Mouse (Mus musculus): ENCODE data around the gene Baiap2l2.
"Not testable (repeated sequence)": the region's sequence is repeated elsewhere in the genome, so short reads cannot be mapped to it uniquely, and the experiment has no call there.

Gene Baiap2l2

DNA sequence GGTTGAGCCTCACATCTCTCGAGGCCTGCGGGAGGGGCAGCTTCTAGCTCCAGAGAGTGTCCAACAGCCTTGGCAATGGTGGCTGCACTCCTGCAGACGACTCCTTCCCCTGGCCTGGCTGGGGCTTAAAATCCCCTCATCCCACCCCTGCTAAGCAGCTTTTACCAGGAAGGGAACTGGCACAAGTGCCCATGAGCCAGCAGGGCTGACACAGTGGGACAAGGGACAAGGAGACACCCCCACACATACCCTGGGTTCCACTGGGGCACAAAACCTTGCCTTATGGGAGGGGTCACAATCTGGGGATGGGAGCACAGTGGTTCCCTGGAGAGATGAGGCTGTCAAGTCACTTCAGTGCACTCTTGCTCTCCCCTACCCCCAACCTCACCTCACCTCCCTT lies 30.7 kb downstream of the Baiap2l2 start, which contains the start of gene Slc16a8:
Gene Slc16a8 (minus strand): TSS at position 101 of the 400 bp plus-strand sequence.
- no peak for DNase-seq

DNA sequence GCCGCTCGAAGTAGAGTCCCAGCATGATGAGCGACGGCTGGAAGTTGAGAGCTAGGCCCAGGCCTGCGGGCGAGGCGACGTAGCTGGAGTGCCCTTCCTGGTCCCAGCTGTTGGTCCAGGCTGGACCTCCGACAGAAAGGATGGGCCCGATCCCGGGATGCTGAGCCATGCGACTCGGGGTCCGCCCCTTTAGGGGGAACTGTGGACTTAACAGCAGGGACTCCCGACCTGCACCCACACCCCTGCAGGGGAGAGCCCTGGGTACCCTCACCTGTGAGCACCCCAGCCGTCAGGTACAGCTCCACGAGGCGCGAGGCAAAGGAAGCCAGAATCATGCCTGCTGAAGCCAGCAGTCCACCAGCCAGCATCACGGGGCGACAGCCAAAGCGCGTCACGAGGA lies 32.8 kb downstream of the Baiap2l2 start:
- no peak for DNase-seq

DNA sequence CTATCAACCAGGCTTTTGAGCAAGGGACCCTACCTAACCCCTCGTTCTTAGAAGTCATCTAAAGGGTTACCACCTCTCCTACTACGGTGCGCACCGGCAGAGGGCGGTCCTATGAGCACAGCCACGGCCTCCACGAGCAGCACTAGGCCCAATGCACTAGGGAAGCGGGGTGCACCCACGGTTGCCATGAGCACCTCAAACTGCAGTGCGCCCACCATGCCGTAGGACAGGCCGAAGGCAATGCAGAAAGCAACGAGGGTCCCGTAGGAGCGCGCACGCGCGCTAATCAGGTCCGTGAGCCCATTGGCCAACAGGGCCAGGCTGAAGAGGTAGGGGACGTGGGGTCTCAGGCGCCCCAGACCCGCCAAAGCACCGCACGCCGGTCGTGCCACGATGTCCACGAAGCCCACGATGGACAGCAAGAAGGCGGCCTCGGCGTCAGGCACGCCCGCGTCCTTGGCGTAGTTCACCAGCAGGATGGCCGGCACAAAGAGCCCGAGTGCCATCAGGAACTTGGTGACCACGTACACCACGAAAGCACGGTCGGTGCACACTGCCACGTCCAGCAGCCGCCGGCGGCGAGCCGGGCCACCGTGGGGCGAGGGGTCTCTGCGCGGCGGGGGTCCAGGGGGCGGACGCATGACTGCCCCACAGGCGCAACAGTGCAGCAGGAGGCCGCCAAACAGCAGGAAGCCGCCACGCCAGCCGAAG lies 33.4 kb downstream of the Baiap2l2 start:
- DNase-seq: peak; percentile 47 to 52

DNA sequence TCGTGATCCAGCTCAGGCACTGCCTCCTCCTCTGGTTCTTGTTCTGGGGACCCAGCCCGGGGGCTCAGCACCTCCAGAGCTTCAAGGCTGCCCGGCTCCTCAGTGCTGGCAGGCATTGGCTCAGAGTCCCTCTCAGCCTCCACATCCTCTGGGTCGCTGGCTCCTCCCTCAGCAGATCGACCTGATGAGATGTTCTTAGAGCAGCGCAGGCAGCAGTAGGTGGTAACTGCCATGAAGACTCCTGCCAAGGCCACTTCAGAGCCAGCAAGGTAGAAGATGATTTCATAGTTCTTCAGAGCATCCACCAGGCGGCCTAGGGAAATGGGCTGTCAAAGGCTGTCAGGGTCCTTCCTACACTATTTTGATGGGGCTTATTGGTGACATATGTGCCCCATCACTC lies 34.2 kb downstream of the Baiap2l2 start:
- peak in 1 of 2 experiments; percentile 42 for DNase-seq

DNA sequence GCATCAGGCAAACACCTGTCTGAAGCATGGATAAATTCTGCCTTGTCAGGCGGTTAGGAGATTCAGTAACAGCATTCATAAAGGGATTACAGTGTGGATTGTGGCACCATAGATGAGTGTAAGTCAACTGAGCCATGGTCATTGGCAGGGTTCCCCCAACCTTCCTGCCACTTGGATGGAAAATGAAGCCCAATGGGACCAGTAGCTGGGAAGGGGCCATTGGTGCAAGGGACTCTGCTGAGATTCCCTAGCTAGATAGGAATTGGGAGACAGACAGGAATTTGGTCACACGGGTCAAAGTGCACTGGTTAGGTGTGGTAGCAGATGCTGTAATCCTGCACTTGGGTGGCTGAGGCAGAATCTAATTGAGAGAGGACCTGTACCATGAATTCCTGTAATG lies 35.1 kb downstream of the Baiap2l2 start:
- DNase-seq: no peak

DNA sequence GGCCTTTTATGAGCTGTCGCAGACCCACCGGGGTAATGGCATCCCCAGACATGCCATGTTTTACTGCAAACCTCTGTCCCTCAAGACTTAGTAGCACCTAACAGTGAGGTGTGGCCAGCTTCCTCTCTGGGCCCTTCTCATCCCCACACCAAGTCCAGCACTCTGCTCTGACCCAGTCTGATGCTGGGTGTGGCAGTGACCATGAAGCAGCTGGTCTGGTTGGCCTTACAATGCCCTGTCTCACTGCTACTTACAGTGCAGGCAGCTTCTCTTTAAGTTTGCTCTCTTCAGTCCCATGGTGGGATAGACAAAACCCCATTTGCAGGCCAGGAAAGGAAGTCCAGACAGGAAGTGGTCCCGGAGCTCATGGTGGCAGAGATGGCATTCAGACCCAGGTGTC lies 40.0 kb downstream of the Baiap2l2 start:
- DNase-seq: no peak

DNA sequence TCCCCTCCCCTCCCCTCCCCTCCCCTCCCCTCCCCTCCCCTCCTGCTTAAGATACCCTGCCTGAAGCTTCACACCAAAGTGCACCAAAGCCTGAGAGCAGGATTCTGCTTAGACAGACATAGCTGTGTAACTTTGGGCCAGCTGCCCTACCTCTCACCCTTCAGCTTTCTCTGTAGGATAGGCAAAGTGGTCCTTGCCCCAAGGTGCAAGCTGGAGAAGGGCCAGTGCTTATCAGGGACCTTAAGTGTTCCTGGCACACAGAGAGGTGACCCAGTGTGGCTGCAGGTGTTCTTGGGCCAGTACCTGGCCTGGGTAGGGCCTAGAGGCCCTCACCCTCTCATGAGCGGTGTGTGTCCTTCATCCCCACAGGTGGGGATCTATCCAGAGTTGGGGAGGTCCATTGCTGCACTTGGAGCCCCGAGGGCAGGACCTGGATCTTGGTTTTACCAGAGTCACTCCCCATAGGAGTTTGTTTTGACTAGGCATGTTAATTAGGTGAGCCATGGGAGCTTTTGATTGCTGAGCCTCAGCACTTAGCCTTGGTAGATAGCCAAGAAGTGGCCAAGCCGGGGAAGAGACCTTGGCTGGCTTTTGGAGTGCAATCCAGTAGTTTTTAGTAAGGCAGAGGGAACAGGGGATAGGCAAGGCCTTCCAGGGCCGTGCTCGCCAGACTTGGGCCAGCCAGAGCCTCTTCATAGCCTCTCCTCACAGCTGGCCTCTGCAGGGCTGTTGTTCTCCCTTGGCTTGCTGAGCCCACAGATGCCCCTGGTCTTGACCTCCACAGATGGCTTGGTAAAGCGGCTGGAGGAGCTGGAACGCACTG lies 41.1 kb downstream of the Baiap2l2 start:
- no peak for DNase-seq

DNA sequence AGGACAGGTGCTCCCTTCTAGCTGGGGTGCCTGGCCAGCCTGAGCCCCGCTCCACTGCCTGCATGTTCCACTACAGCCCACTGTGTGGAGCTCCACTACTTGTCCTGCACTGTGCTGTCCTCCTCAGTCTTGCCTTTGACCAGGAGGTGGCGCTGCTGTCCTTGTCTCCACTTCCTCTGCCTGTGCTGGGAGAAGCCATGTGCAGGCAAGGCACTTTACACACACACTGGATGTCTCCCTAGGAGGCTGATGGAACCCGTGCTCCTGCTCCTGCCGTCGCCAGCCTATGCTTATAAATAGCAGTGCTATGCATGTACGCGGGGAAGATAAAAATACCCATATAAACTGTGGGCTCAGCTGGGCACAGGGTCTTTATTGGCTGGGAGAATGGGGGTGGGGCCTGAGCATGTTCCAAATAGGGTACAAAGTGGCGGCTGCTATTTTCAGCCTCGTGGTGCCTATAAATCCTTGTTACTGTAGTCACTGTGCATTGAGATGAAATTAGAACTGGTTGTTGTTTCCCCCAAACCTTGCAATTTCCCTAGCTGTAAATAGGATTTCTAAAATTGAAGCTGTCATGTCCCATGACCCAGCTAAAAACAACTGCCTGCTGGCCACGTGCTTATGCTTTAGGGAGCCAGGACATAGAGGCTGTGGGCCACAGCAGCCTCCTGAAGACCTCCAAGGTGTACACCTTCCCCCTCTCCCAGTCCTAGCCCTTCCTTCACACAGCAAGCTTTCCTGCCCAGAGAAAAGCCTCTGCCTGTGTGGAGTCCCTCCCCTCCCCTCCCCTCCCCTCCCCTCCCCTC lies 41.9 kb downstream of the Baiap2l2 start:
- peak; percentile 97 to 98 for DNase-seq

DNA sequence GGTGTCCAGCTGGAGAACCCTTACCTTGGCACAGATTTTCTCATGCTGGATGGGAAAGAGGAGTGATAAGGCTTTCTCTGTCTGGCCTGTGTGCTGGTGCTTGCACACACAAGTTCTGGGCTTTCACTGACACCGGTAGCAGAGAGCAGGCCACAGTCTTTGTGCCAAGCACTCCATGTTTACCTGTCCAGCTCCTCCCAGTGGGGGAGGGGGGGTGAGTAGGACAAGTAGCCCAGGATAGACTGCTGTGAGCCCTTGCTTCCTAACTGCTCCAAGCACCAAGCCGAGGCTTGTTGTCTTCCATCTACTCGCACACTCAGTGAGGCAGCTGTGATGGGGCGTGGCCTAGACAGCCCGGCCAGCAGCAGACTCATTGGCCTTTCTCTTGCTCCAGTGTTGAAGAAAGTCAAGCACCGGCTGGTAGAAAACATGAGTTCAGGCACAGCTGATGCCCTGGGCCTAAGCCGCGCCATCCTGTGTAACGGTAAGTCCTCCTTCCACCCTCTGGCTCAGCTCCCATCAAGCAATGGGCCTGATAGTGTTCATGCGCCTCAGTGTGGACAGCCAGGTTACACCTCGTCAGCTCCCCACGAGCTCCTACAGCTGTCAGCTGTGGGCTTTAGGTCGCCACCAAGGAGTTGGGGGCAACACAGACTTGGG lies 42.6 kb downstream of the Baiap2l2 start:
- no peak for DNase-seq

DNA sequence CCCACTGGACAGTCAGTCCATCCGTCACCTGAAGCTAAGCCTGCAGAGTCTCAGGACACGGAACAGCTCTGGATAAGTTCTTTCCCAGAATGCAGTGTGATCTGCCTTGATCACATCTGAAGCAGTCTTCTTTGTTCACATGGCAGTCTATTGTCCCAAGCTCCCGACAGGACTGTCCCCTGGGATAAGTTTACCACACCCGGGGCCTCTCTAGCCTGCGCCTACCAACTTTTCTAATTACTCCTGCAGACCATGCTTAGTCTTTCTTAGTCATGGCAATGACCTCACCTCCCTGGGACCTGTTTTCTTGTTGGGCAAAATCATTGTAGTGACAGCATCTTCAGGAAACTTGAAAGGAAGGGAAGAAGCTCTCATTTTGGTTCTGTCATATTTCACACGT lies 47.3 kb downstream of the Baiap2l2 start:
- no peak for DNase-seq

DNA sequence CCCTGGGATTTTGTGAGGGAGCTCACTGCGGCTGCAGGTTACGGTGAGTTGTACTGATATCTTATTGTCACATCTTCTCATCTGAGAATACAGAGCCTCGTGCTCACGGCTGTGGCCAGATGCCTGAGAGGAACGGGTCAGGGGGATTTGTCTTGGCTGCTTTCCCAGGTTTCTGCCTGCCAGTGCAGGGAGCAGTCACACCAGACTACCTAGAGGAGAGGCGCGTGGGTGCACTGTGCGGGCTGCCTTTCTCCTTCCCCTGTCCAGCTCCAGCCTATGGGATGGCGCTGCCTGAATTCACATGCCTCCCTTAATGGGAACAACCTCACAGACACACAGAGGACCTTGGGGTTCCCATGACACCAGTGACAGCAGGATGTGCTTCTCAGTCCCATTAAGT lies 50.1 kb downstream of the Baiap2l2 start:
- no peak for DNase-seq

DNA sequence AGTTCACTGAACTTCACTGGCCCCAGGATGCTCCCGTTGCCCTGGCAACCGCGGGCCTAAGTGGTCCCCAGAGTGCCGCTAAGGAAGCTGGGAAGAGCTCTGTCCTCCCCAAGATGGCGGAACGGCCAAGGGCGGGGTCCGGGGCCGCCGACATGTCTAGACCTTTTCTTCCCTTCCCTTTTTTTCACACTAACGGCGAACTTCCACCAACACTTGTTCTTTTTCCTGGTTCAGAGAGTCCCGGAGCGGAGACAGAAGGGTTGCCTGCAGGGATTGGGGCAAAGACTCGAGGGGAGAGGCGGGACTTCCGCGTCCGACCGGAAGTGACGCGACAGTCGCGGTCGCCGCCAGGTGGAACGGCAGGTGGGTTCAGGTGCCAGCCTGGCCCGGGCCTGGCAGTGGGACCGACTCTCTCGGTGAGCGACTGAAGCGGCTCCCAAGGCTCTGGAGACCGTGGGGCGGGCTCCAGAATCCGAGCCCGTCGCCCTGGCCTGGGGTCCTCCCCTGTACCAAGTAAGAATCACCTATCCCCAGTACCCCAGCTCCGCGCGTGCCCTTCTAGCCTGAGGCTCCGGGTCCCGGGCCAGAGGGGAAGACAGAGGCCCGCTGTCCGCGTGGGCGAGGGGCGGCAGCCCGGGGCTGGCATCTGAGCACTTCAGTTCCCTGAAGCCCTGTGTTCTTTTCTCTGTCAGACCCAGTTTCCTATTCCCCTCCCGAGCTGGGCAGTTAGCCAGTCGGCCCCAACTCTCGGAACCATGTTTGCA lies 56.1 kb downstream of the Baiap2l2 start, which contains the start of the genes Pick1 and Gm49486:
Gene Pick1 (plus strand): TSS at position 116 of the 764 bp plus-strand sequence.
Gene Gm49486 (plus strand): TSS at position 334 of the 764 bp plus-strand sequence.
- DNase-seq: peak; percentile 96 to 97

DNA sequence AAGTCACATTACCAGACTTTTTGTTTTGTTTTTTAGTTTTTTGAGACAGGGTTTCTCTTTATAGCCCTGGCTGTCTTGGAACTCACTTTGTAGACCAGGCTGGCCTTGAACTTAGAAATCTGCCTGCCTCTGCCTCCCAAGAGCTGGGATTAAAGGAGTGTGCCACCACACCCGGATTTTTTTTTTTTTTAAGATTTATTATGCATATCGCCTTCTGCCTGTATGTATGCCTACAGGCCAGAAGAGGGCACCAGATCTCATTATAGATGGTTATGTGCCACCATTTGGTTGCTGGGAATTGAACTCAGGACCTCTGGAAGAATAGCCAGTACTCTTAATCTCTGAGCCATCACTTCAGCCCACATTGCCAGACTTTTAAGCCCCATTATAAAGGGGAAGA lies 59.6 kb downstream of the Baiap2l2 start:
- not testable (repeated sequence) for DNase-seq

DNA sequence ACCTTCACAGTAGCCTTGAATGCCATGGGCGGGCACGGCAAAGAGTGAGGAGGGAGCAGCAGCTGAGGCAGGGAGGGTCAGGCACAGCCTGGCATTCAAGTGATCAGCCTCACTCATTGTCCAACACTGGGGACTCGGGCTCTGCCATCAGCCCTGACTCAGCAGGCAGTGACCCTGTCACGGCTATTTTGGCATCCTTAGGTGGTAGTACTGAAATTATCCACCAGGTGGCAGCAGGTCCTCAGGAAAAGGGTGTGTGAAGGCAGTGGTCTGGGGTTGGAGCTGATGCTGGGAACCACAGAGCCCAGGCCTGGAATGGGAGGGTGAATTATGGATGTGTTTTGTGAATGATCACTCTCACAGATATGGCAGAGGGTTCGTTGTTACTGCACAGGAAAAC lies 60.7 kb downstream of the Baiap2l2 start:
- DNase-seq: peak; percentile 94 to 97

DNA sequence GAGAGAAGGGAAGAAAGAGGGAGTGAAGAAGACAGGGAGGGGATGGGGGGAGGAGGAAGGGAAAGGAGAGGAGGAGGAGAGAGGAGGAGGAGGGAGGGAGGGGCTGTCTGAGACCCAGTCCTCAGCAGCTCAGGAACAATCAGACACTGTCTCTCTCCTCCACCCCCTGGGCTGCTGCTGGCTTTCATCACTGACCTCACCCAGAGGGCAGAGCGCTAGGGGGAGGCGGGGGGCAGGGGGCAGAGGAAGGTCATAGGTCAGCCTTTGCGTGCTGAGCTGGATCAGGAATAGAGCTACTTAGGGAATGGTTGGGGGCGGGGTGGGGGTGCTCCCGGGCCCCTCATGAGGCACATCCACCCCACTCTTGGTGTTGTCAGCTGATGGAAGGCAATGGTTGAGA lies 61.7 kb downstream of the Baiap2l2 start:
- DNase-seq: no peak

DNA sequence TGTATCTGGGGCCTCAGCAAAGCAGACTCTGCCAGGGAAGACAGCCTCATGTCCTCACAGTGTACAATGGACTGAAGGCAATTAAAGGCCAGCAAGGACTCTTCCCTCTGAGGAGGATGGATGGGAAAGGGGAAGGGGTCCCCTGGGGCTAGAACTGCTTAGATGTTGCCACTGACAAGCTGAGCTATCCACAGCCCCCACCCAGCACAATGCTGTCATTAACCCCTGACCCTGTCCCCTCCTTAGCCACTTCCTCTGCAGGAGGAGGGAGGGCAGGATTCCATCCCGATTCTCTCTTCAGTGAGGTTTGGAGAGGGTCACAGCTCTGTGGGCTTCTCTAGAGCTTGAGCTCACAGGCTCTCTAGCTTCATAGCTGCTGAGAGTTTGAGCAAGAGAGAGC lies 65.8 kb downstream of the Baiap2l2 start:
- no peak for DNase-seq

DNA sequence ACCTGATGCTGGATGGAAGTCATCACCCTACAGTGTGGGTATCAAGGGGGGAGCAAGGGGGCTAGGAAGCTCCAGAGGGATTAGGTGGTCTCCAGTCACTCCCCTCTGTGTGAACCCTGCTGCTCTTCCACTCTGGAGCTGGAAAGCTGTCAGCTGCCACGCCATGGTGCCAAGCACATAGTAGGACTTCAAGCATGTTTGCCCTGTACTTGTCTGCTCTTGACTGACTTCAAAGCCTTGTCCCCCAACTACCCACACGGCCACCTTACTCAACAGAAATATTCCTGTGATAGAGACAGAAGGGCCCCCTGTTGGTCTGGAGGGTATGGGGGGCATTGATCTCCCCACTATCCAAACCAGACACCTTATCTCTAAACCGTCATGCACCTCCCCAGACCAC lies 69.1 kb downstream of the Baiap2l2 start:
- no peak for DNase-seq

DNA sequence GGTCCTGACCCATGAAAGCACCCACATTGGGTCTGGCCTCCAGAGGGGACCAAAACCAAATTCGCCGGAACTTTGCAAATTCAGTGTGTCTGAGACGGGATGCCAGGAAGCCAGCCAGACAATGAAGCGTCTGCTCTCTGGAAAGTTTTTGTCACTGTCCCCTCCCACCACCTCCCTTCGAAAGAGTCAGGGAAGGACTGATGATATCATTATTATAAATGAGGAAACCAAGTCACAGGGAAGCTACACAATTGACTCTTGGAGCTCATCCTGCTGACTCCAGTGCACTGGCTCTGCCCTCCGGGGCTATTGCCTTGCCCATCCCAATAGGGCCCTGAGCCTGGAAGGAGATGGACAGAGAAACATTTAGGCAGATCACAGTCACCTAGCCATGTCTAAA lies 71.7 kb downstream of the Baiap2l2 start:
- no peak for DNase-seq

DNA sequence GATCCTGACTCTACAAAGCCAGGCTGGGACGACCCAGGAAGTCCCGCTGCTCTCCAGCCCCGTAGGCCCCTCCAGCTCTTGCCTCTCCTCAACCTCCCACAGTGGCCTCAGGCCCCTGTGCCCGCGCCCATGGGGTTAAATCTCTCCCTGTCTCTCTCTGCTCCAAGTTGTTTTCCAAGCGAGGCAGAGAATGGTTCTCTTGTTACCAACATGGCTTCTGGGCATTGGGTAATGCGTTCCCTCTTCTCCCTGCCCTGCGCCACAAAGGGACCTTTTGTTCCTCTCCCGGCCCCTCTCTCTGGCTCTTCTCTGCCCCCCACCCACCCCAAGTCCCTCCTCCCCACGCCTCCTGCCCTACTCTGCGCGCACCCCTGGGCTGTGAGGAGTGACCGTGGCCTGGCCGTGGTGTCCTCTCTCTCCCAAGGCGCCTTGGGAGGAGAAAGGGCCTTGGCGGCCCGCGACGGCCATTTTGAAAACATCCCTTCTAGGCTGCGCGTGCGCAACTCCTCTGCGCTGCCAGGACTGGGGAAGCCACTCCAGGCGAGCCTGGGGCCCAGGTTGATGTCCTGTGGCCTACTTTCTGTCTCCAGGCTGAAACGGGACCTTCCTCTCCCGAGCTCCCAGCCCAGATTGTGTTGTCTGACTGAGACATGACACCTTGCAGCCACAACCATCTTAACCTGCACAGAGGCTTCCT lies 72.4 kb downstream of the Baiap2l2 start:
- no peak for DNase-seq

DNA sequence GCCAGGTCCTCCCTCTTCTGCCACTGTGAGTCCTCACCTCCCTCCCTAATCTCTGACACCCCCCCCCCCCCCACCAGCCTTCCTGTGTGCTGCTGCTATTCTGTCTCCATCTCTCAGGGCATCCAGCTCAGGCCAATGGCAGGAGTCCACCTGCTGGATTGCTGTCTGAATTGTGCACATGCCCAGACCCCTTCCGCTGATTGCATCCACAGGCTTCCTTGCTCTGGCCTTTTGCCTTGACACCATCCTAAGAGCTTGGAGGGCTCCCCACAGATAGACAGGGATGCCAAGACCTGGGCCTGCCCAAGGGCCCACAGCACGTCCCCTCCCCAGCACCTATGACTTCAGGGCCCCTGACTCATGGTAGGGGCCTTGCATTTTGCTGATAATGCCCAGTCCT lies 75.0 kb downstream of the Baiap2l2 start:
- DNase-seq: no peak

DNA sequence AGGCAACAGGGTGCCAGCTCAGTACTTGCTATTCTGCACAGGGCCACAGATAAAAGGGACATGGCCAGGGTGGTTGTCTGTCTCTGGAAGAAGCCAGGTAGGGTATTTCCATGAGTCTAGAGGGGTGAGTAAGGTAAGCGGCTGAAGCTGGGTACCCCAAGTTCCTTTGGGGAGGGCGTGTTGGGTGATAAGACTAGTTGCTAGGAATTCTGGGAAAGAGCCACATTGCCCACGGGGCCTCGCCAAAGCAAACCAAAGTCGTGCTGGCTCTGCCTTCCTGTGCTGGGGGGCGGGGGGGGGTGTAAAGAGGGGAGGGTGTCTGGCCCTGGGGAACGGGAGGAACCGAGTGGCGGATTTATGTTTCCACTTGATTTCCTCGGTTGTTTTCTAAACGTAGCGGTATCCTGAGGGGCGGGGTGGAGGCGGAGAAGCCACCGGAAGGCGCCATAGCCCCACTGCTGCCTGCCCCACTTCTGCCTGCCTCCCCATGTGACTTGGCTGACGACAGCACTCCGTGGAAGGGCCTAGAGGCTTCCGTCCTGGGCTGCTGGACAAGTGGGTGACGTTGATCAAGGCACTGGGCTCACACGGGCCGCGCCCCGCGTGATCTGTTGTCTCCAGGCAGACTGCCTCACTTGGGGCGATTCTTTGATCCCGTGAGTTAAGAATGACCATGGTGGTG lies 76.4 kb downstream of the Baiap2l2 start:
- DNase-seq: no peak
